Mouse (Mus musculus) kidney, adult 2 months (tissue): Measurements from ENCODE around the gene Vmn1r195.

Experiments
- CTCF ChIP-seq: fragments of 200-500 bp; conservative IDR thresholded peaks from 2 replicates; pipeline ENCODE4 v1.5.1; 2011; ENCODE audit warnings: low read depth, mild to moderate bottlenecking, control low read depth, low read length, moderate library complexity, mixed read lengths; ENCODE audit not compliant: insufficient read depth, insufficient read length
- POLR2A ChIP-seq: fragments of 200-500 bp; IDR thresholded peaks from one replicate; pipeline ENCODE4 v1.6.1; 2011; ENCODE audit warnings: low read depth, low read length, control low read depth

GRCm38 (mm10) chr13:22320091-22320490 is 49.8 kb downstream of the Vmn1r195 start:
- TF ChIP-seq CTCF (no peak), POLR2A (no peak)
